Mouse (Mus musculus) bone marrow macrophage, adult 2 months (primary cell): ENCODE results near the gene Gm13289. TPM values are rescaled to one million over a fixed set of nuclear protein-coding genes. Genes with fewer than 3 reads are reported as not detected.
A peak's percentile ranks its signal among the peaks of the same experiment; 100 is the strongest.
"Not testable (repeated sequence)": the region's sequence is repeated elsewhere in the genome, so short reads cannot be mapped to it uniquely, and the experiment has no call there.

Experiments used
- H3K27ac ChIP-seq: 2 replicates; pipeline ENCODE4 v1.5.1; 2012; ENCODE audit warnings: low read depth, low read length; ENCODE audit not compliant: insufficient read depth
- H3K4me1 ChIP-seq: 2 replicates; pipeline ENCODE4 v1.6.1; 2012; ENCODE audit warnings: low read length; ENCODE audit not compliant: control insufficient read depth, insufficient read depth
- H3K4me3 ChIP-seq: 2 replicates; pipeline ENCODE4 v1.5.1; 2012; ENCODE audit warnings: mild to moderate bottlenecking, low read length, moderate library complexity; ENCODE audit not compliant: insufficient read depth
- CTCF ChIP-seq: IDR thresholded peaks from 2 replicates; pipeline ENCODE4 v1.5.1; 2012; ENCODE audit warnings: low read depth, mild to moderate bottlenecking, low read length, moderate library complexity
- polyA plus RNA-seq: library from polyadenylated mRNA; stranded (reverse); fragments of >200 nt; gene quantifications from 2 replicates; pipeline ENCODE4 v1.2.4, GENCODE M21; 2012; ENCODE audit not compliant: missing spikeins, insufficient read depth, insufficient read length

Gene Gm13289
- polyA plus RNA-seq, 1 experiment: not detected

- peak; percentile 13; the same call in 1 of the 2 replicates for TF ChIP-seq CTCF
Observed at GRCm38 (mm10) chr4:88757628-88758031, 19.1 kb upstream of the Gm13289 start.

GRCm38 (mm10) chr4:88758751-88759150 is 18.0 kb upstream of the Gm13289 start:
- H3K4me1 ChIP-seq, H3K27ac ChIP-seq, H3K4me3 ChIP-seq: not testable (repeated sequence)

More at GRCm38 (mm10) chr4:88757628-88758031, 19.1 kb upstream of the Gm13289 start:
- peak overlapping the region; percentile 60 for H3K4me3 ChIP-seq
- H3K4me1 ChIP-seq: not testable (repeated sequence)
- H3K27ac ChIP-seq: peak overlapping the region; percentile 59; the same call in 1 of the 2 replicates

- not testable (repeated sequence) for H3K4me1 ChIP-seq
- peak within 1 kb of the TSS; percentile 48 for H3K27ac ChIP-seq
- peak within 1 kb of the TSS; percentile 51 for H3K4me3 ChIP-seq
Observed at GRCm38 (mm10) chr4:88759610-88760268, 17.0 kb upstream of the Gm13289 start, which contains the start of gene Gm13283. Gm13283 (plus strand) TSS chr4:88760119.

- Histone ChIP-seq H3K27ac (peak overlapping the region; percentile 48), H3K4me3 (peak overlapping the region; percentile 51)
- H3K4me1 ChIP-seq: not testable (repeated sequence)
Observed at GRCm38 (mm10) chr4:88760431-88760830, 16.3 kb upstream of the Gm13289 start.

GRCm38 (mm10) chr4:88761776-88762175 is 14.9 kb upstream of the Gm13289 start:
- not testable (repeated sequence) for H3K4me3 ChIP-seq, H3K4me1 ChIP-seq, H3K27ac ChIP-seq

GRCm38 (mm10) chr4:88762341-88762740 is 14.4 kb upstream of the Gm13289 start:
- H3K27ac ChIP-seq, H3K4me3 ChIP-seq, H3K4me1 ChIP-seq: not testable (repeated sequence)

GRCm38 (mm10) chr4:88763384-88764018 is 13.2 kb upstream of the Gm13289 start:
- not testable (repeated sequence) for H3K27ac ChIP-seq, H3K4me1 ChIP-seq
- peak overlapping the region; percentile 41 for H3K4me3 ChIP-seq

GRCm38 (mm10) chr4:88773534-88773933 is 3.2 kb upstream of the Gm13289 start, which contains the start of gene Gm13290:
Gm13290 (plus strand) TSS chr4:88773834.
- not testable (repeated sequence) for H3K4me3 ChIP-seq, H3K4me1 ChIP-seq, H3K27ac ChIP-seq

GRCm38 (mm10) chr4:88779550-88779949 is 2.8 kb downstream of the Gm13289 start, which contains the start of gene Gm13272:
Gm13272 (plus strand) TSS chr4:88779850.
- H3K4me1 ChIP-seq, H3K27ac ChIP-seq, H3K4me3 ChIP-seq: not testable (repeated sequence)

- H3K4me3 ChIP-seq, H3K4me1 ChIP-seq, H3K27ac ChIP-seq: not testable (repeated sequence)
Observed at GRCm38 (mm10) chr4:88780320-88780719, 3.6 kb downstream of the Gm13289 start.

- not testable (repeated sequence) for H3K27ac ChIP-seq, H3K4me1 ChIP-seq
- H3K4me3 ChIP-seq: peak within 1 kb of the TSS; percentile 44
Observed at GRCm38 (mm10) chr4:88781831-88782230, 5.1 kb downstream of the Gm13289 start, which contains the start of gene Ifnz. Ifnz (plus strand) TSS chr4:88782131.

GRCm38 (mm10) chr4:88782335-88782734 is 5.6 kb downstream of the Gm13289 start:
- peak overlapping the region; percentile 44 for H3K4me3 ChIP-seq
- H3K4me1 ChIP-seq, H3K27ac ChIP-seq: not testable (repeated sequence)

- H3K4me1 ChIP-seq, H3K4me3 ChIP-seq, H3K27ac ChIP-seq: not testable (repeated sequence)
Observed at GRCm38 (mm10) chr4:88785409-88785808, 8.7 kb downstream of the Gm13289 start, which contains the start of gene Gm13276. Gm13276 (plus strand) TSS chr4:88785709.

GRCm38 (mm10) chr4:88788402-88788801 is 11.7 kb downstream of the Gm13289 start, which contains the start of gene Gm13277:
Gm13277 (plus strand) TSS chr4:88788632.
- not testable (repeated sequence) for H3K4me3 ChIP-seq, H3K27ac ChIP-seq, H3K4me1 ChIP-seq

- H3K4me3 ChIP-seq, H3K4me1 ChIP-seq, H3K27ac ChIP-seq: not testable (repeated sequence)
Observed at GRCm38 (mm10) chr4:88791250-88791649, 14.5 kb downstream of the Gm13289 start, which contains the start of gene Gm13278. Gm13278 (plus strand) TSS chr4:88791550.
